Mouse (Mus musculus): ENCODE measurements at regions not wholly inside any gene's neighbourhood (a gene's known extent, or its start where the extent isn't known, plus 50 kb on each side); places are given as distances from the start of the nearest gene placed in this dataset.

DNA sequence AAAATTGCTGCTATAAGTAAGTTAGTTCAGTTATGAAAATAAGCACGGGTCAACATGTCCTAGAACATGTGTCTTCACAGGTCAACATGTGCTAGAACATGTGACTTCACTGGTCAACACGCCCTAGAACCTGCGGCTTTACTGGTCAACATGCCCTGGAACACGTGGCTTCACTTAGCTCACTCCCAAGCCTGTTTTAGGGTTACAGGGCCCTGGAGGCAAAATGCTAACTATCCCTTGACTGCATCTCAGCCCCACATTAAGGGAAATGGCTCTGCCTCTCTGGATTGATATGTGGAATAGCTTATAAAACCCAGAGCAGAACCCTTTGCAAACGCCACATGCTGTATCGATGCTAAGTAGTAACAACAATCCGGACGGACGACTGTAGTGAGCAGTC, 67.8 kb downstream of the Nkx6-1 start:
- 75% methylated on average over 9 of the region's 9 CpGs for WGBS (ENCODE audit: insufficient replicate concordance)
- no peak overlapping the region for H3K4me2 ChIP-seq
- no peak for DNase-seq
- H3K4me3 ChIP-seq (replicated peaks) = no peak overlapping the region
- no peak overlapping the region for H3K9ac ChIP-seq
- H3K36me3 ChIP-seq = no peaks in the 10 kb centered on the region
- no peaks in the 10 kb centered on the region for H3K4me1 ChIP-seq (replicated peaks)
- H3K9me3 ChIP-seq (replicated peaks) = no peaks in the 10 kb centered on the region
- ATAC-seq (ENCODE audit: low read depth) = no peak
- H3K27ac ChIP-seq = no peak overlapping the region
- H3K27me3 ChIP-seq = no peaks in the 10 kb centered on the region

DNA sequence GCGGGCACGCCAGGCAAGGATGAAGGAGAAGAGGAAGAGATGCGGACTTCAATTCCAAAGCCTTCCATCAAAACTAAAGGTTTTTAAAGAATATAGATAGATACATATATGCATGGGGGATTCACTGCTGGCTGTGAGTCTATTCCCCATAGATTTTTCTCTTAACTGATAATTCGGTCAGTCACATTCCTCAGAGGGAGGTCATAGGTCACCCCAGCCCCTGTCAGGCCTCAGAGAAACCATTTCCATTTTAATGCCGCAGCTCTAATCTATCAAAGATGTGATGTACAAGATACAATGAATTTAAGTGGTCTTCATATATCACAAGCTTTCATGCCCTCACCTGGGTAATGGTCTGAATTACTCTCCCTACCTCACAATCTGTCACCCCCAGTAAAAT, 73.6 kb downstream of the Nkx6-1 start:
- no peak overlapping the region for H3K4me3 ChIP-seq (replicated peaks)
- 80% methylated on average over 5 of the region's 5 CpGs for WGBS (ENCODE audit: insufficient replicate concordance)
- no peaks in the 10 kb centered on the region for H3K9me3 ChIP-seq (replicated peaks)
- no peak overlapping the region for H3K4me2 ChIP-seq
- DNase-seq = no peak
- no peak overlapping the region for H3K9ac ChIP-seq
- H3K27ac ChIP-seq = no peak overlapping the region
- ATAC-seq (ENCODE audit: low read depth) = no peak
- no peaks in the 10 kb centered on the region for H3K4me1 ChIP-seq (replicated peaks)
- no peaks in the 10 kb centered on the region for H3K36me3 ChIP-seq
- no peaks in the 10 kb centered on the region for H3K27me3 ChIP-seq

DNA sequence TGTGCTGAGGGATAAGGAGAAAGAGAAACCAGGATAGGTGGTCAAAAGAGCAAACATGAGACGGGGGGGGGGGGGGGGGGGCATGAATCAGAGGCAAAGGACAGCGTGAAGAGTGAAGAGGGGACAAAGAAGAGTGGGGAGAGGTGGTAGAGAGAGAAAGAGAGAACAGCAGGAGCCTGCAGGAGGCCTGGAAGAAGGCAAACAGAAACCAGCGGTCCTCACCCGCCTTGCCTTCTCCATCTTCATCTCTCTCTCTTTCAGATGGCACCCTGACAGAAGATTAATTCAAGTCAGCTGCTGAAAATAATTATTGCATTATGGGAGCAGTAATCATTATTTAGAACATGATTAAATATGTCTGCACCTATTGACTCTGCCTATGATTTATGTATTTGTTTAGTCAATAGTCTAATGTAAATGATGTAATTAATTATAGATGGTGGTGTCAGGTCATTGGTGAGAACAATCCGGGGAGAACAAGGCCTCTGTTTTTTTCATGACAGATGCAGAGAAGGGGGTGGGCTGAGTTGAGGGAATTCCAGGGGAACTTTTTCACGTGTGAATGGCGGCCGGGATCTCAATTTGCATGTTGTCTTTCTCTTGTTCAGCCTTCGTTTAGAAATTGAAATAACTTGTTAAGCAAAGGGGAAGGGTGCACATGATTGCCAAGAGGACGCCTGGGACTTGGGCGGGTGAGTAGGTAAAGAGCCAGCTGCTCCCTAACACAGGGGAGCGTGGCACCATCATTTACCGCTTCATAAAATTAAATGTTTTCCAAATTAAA, 74.3 kb downstream of the Nkx6-1 start:
- H3K4me3 ChIP-seq (replicated peaks) = no peak overlapping the region
- WGBS (ENCODE audit: insufficient replicate concordance) = 48% methylated on average over 13 of the region's 13 CpGs
- H3K9ac ChIP-seq = no peak overlapping the region
- no peak overlapping the region for H3K27ac ChIP-seq
- no peak for DNase-seq
- no peaks in the 10 kb centered on the region for H3K9me3 ChIP-seq (replicated peaks)
- H3K4me2 ChIP-seq = no peak overlapping the region
- ATAC-seq (ENCODE audit: low read depth) = no peak
- no peaks in the 10 kb centered on the region for H3K4me1 ChIP-seq (replicated peaks)
- H3K27me3 ChIP-seq = no peaks in the 10 kb centered on the region
- H3K36me3 ChIP-seq = no peaks in the 10 kb centered on the region

DNA sequence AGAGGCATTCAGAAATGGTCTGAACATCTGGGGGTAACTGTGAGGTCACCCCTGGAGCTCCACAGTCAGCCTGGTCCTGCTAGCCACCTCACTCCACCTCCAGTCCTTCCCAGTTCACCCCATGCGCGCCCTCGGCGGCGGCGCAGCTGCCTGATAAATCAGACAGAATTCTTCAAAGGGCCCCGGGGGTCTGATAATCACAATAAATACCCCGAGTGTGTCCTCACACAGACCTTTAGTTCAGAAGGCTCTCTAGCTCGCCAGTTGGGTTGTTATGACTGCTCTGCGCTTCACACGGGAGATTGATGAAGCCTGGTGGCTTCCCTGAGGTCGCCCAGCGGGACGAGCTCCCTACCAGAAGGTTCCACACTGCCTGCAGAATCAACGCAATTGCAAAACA, 91.8 kb downstream of the Nkx6-1 start:
- no peak overlapping the region for H3K4me3 ChIP-seq (replicated peaks)
- no peaks in the 10 kb centered on the region for H3K36me3 ChIP-seq
- no peak overlapping the region for H3K9ac ChIP-seq
- no peak for ATAC-seq (ENCODE audit: low read depth)
- DNase-seq = no peak
- H3K27ac ChIP-seq = no peak overlapping the region
- no peaks in the 10 kb centered on the region for H3K27me3 ChIP-seq
- H3K9me3 ChIP-seq (replicated peaks) = no peaks in the 10 kb centered on the region
- WGBS (ENCODE audit: insufficient replicate concordance) = 78% methylated on average over 15 of the region's 15 CpGs
- no peaks in the 10 kb centered on the region for H3K4me1 ChIP-seq (replicated peaks)
- H3K4me2 ChIP-seq = no peak overlapping the region

DNA sequence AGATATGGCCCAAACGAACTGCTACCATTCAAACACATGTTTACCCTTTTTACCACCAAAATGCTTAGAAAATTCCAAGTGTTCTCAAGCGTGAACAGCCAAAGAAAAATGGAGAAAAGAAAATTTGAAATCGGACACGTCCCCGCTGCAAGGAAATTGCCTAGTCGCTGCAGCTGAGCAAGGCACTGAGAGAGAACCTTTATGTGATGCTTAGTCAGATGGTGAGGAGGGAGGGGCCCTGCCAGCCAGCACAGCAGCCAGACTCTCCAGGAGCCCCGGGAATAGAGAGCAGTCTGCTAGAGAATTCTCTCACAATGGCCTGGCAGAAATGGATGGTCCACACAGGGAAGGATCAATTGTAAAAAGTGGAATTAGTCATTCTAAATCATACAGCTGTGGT, 99.0 kb downstream of the Nkx6-1 start:
- H3K4me1 ChIP-seq (replicated peaks) = no peaks in the 10 kb centered on the region
- H3K36me3 ChIP-seq = no peaks in the 10 kb centered on the region
- 44% methylated on average over 7 of the region's 7 CpGs for WGBS (ENCODE audit: insufficient replicate concordance)
- H3K4me3 ChIP-seq (replicated peaks) = no peak overlapping the region
- no peak overlapping the region for H3K27ac ChIP-seq
- no peaks in the 10 kb centered on the region for H3K27me3 ChIP-seq
- ATAC-seq (ENCODE audit: low read depth) = no peak
- no peaks in the 10 kb centered on the region for H3K9me3 ChIP-seq (replicated peaks)
- DNase-seq = no peak
- H3K4me2 ChIP-seq = no peak overlapping the region
- H3K9ac ChIP-seq = no peak overlapping the region

DNA sequence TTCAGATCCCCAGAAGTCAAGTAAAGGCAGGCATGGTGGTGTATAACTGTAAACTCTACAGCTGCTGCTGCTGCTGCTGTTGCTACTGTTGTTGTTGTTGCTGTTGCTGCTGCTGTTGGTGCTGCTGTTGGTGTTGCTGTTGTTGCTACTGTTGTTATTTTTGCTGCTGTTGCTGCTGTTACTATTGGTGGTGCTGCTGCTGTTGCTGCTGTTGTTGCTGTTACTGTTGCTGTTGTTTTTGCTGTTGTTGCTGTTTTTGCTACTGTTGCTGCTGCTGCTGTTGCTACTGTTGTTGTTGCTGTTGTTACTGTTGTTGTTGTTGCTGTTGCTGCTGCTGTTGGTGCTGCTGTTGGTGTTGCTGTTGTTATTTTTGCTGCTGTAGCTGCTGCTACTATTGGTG, 104.4 kb downstream of the Nkx6-1 start:
- Histone ChIP-seq H3K4me2 (no peak overlapping the region), H3K4me1 (replicated peaks) (no peaks in the 10 kb centered on the region), H3K36me3 (no peaks in the 10 kb centered on the region), H3K27ac (no peak overlapping the region), H3K9me3 (replicated peaks) (no peaks in the 10 kb centered on the region), H3K4me3 (replicated peaks) (no peak overlapping the region), H3K27me3 (no peaks in the 10 kb centered on the region), H3K9ac (no peak overlapping the region)
- no peak for DNase-seq
- ATAC-seq (ENCODE audit: low read depth) = no peak

DNA sequence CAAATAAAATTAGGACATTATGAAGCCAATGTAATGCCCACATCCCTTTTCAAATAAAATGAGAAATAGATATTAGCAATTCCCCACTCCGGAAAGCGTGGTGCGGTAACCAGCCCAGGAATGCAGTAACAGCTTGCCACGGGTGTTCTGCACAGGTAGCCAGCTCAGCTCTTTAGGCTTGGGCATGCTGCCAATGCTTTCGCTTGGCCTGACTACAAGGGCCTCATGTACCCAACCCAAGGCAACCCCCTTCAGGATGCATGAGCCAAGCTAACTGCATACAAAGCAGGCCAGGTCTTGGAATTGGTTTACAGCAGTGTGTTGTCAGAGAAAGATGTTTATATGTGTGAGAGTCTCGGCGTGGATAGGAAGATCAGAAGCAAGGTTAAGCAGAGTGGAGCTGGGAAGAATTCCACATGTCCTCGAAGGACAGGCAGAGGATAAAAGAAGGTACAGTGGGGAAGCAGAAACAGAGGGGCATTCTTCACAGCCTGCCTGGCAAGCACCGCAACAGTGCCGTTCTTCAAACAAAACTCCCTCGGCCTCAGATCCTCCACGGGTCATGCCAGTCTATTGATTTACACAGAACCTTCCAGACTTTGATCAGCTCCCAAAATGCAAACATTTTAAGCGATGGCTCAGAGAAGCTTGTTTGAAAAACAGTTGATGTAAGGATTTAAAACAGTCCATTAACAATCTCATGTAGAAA, 106.4 kb downstream of the Nkx6-1 start:
- no peaks in the 10 kb centered on the region for H3K9me3 ChIP-seq (replicated peaks)
- no peaks in the 10 kb centered on the region for H3K27me3 ChIP-seq
- H3K36me3 ChIP-seq = no peaks in the 10 kb centered on the region
- H3K4me3 ChIP-seq (replicated peaks) = no peak overlapping the region
- whole genome bisulfite sequencing (ENCODE audit: insufficient replicate concordance) = 71% methylated on average over 13 of the region's 13 CpGs
- no peak overlapping the region for H3K27ac ChIP-seq
- H3K9ac ChIP-seq = no peak overlapping the region
- H3K4me1 ChIP-seq (replicated peaks) = no peaks in the 10 kb centered on the region
- H3K4me2 ChIP-seq = no peak overlapping the region
- DNase-seq = no peak
- ATAC-seq (ENCODE audit: low read depth) = no peak

DNA sequence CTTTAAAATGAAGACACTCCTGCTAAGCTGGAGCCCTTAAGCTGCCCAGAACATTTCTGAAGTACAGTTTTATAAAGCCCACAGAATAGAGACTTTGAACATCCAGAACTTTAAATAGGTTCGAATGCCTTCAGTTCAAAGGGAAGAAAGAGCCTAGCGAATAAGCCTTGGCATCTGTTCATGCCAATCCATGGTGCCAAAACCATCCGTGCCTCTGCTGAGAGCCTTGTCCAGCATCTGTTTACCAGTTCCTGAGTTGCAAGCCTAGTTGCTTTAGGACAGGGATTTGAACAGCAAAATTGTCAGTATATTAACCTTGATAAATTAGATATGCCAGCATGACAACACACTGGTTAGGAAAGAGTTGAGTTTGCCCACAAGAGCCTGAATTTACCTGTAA, 107.6 kb downstream of the Nkx6-1 start:
- WGBS (ENCODE audit: insufficient replicate concordance) = 58% methylated on average over 3 of the region's 3 CpGs
- Histone ChIP-seq H3K4me1 (replicated peaks) (no peaks in the 10 kb centered on the region), H3K27me3 (no peaks in the 10 kb centered on the region), H3K4me3 (replicated peaks) (no peak overlapping the region), H3K27ac (no peak overlapping the region), H3K9ac (no peak overlapping the region), H3K9me3 (replicated peaks) (no peaks in the 10 kb centered on the region), H3K36me3 (no peaks in the 10 kb centered on the region), H3K4me2 (no peak overlapping the region)
- ATAC-seq (ENCODE audit: low read depth) (no peak), DNase-seq (no peak)

DNA sequence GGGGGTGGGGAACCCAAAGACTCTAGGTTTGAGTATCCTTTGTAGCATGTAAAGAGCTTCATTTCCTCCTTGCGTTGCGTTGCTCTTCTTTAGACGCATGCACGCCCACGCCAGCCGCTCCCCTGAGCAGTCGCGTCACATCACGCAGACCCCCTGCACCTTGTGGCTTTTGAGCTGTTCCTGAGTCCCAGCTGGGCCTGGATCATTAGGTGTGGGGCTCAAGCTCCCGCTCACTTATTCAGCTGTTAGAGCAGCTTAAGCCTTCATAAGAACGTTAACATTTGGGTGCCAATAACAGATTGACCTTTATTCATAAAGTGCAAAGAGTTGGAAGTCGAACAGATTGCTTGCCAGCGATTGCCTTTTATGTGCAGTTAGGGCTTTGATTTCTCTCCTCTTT, 121.5 kb downstream of the Nkx6-1 start:
- no peak overlapping the region for H3K4me2 ChIP-seq
- H3K36me3 ChIP-seq = no peaks in the 10 kb centered on the region
- no peak overlapping the region for H3K9ac ChIP-seq
- no peaks in the 10 kb centered on the region for H3K9me3 ChIP-seq (replicated peaks)
- DNase-seq (no peak), ATAC-seq (ENCODE audit: low read depth) (no peak)
- H3K27me3 ChIP-seq = peaks cover 13% of the 10 kb centered on the region; the same call in 1 of the 2 replicates
- H3K4me1 ChIP-seq (replicated peaks) = peaks cover 6% of the 10 kb centered on the region; the same call in 1 of the 2 replicates
- no peak overlapping the region for H3K4me3 ChIP-seq (replicated peaks)
- 40% methylated on average over 13 of the region's 13 CpGs for WGBS (ENCODE audit: insufficient replicate concordance)
- no peak overlapping the region for H3K27ac ChIP-seq

DNA sequence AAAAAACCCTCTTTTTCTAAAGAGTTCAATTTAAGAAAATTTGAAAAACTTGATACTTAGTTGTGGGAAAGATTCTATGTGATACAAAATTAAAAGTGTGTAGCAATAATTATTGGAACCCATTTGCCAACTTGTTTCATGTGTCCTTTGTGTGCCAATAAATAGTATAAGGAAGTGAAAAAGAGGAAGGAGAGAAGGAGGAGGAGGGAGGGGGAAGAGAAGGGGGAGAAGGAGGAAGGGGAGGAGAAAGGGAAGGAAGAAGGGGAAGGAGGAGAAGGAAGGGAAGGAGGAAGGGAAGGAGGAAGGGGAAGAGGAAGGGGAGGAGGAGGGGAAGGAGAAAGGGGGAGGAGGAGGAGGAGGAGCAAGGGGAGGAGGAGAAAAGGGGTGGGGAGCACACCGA, 125.0 kb downstream of the Nkx6-1 start:
- Histone ChIP-seq H3K27ac (no peak overlapping the region), H3K9ac (no peak overlapping the region), H3K4me1 (replicated peaks) (peaks cover 6% of the 10 kb centered on the region; the same call in 1 of the 2 replicates), H3K4me3 (replicated peaks) (no peak overlapping the region), H3K4me2 (no peak overlapping the region), H3K27me3 (peaks cover 18% of the 10 kb centered on the region), H3K36me3 (no peaks in the 10 kb centered on the region), H3K9me3 (replicated peaks) (no peaks in the 10 kb centered on the region)
- ATAC-seq (ENCODE audit: low read depth) = no peak
- WGBS (ENCODE audit: insufficient replicate concordance) = 45% methylated on average over 1 of the region's 1 CpGs
- no peak for DNase-seq

DNA sequence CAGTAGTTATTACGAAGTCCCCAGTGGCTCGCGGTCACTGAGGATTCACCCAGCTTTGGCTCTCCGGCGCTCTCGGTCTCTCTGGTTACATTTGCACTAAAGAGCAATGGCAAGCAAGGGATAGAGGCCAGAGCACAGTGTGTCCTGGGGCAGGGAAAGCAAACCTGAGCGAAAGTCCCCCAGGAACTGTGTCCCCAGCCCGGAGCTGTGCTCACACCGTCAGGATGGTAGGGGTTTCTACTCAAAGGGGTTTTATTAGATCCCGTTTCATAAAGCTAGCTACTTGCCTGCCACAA, 125.6 kb downstream of the Nkx6-1 start:
- ATAC-seq (ENCODE audit: low read depth) (no peak), DNase-seq (no peak)
- no peaks in the 10 kb centered on the region for H3K9me3 ChIP-seq (replicated peaks)
- H3K27me3 ChIP-seq = peaks cover 18% of the 10 kb centered on the region
- H3K4me2 ChIP-seq = no peak overlapping the region
- WGBS (ENCODE audit: insufficient replicate concordance) = 13% methylated on average over 10 of the region's 10 CpGs
- no peaks in the 10 kb centered on the region for H3K36me3 ChIP-seq
- H3K27ac ChIP-seq = no peak overlapping the region; the same call in 1 of the 2 replicates
- H3K4me3 ChIP-seq (replicated peaks) = no peak overlapping the region
- H3K4me1 ChIP-seq (replicated peaks) = peaks cover 6% of the 10 kb centered on the region; the same call in 1 of the 2 replicates
- H3K9ac ChIP-seq = no peak overlapping the region
